In genomic region chr3:129205481-129206175, GRCm38 (mm10) we compare ENCODE assay signal across 21 mouse cellular contexts. TPM values are rescaled to one million over a fixed set of nuclear protein-coding genes. Genes with fewer than 3 reads are reported as not detected.
A peak's percentile ranks its signal among the peaks of the same experiment; 100 is the strongest.
DNase-seq lines count a peak whose midpoint lies in the region; ATAC-seq and TF ChIP-seq lines count a peak whose summit lies in the region.
"Had no signal": no experiment of that assay in that cellular context is flagged by ENCODE, and none has a peak within 500 bp of the region (broad histone marks: within the 10 kb centered on the region; RNA-seq: fewer than 3 reads in every experiment).

No protein-coding gene starts in this region.

- no peak for TF ChIP-seq POLR2A in myocyte (IDR thresholded peaks at IDR 0.05; ENCODE audit: insufficient read length, low read depth)

- H3ac ChIP-seq in myocyte (ENCODE audit: control insufficient read depth, insufficient read length) = no peak overlapping the region

- H3K4me3 ChIP-seq in midbrain, embryonic 11.5 days (ENCODE audit: low read depth, low read length) = no peak overlapping the region
- no peak overlapping the region for H3K4me3 ChIP-seq in midbrain, embryonic 15.5 days
- peak overlapping the region; percentile 50 for H3K4me3 ChIP-seq in embryonic facial prominence, embryonic 13.5 days
- no peak overlapping the region for H3K4me3 ChIP-seq in myocyte

- ATAC-seq in midbrain, embryonic 11.5 days (ENCODE audit: low FRiP score) = no peak
- no peak for ATAC-seq in midbrain, embryonic 15.5 days (replicated peaks)
- no peak for ATAC-seq in embryonic facial prominence, embryonic 13.5 days (ENCODE audit: insufficient number of reproducible peaks, insufficient read depth, low FRiP score, low TSS enrichment, low read depth)

- peak overlapping the region; percentile 67; the same call in 1 of the 2 replicates for H3K4me2 ChIP-seq in midbrain, embryonic 11.5 days
- H3K4me2 ChIP-seq in midbrain, embryonic 15.5 days = no peak overlapping the region
- peak overlapping the region; percentile 87 for H3K4me2 ChIP-seq in embryonic facial prominence, embryonic 13.5 days
- H3K4me2 ChIP-seq in myocyte (ENCODE audit: low read depth) = peak overlapping the region; percentile 82

- H3K27ac ChIP-seq in midbrain, embryonic 11.5 days (ENCODE audit: low read depth, low read length) = no peak overlapping the region
- H3K27ac ChIP-seq in midbrain, embryonic 15.5 days = no peak overlapping the region
- no peak overlapping the region for H3K27ac ChIP-seq in embryonic facial prominence, embryonic 13.5 days
- H3K27ac ChIP-seq: limb, embryonic 15.5 days had no signal

- peaks cover 48% of the 10 kb centered on the region for H3K79me2 ChIP-seq in myocyte (ENCODE audit: control insufficient read depth, insufficient read depth)

- peaks cover 10% of the 10 kb centered on the region for H3K4me1 ChIP-seq in midbrain, embryonic 11.5 days (ENCODE audit: control insufficient read depth, insufficient read depth, low read length)
- H3K4me1 ChIP-seq in midbrain, embryonic 15.5 days = peaks cover 10% of the 10 kb centered on the region
- peaks cover 35% of the 10 kb centered on the region for H3K4me1 ChIP-seq in embryonic facial prominence, embryonic 13.5 days

- DNase-seq in embryo, embryonic 10.5 days (ENCODE audit: low spot score) = peak; percentile 40
- DNase-seq in embryo, embryonic 10 days (ENCODE audit: low spot score) = no peak
- peak; percentile 92 for DNase-seq in midbrain, embryonic 11.5 days (ENCODE audit: low spot score, missing footprints)
- DNase-seq in gastrocnemius, adult 18-20 months (ENCODE audit: low spot score) = no peak
- DNase-seq in urinary bladder, postnatal 10 days (ENCODE audit: low spot score) = no peak
- DNase-seq: adrenal gland, adult 2 months; cerebellum, adult 11 months; cerebellum, postnatal 25 days; gastrocnemius, postnatal 14 days; heart, postnatal 10 days; kidney, adult 2 months; liver, postnatal 0 days; lung, postnatal 14 days; right cerebral cortex, postnatal 4 days; thymus, postnatal 14 days had no signal

- 2% methylated on average over 18 of the region's 18 CpGs for WGBS in midbrain, embryonic 11.5 days
- WGBS in midbrain, embryonic 15.5 days = 1% methylated on average over 18 of the region's 18 CpGs
- WGBS in embryonic facial prominence, embryonic 13.5 days = 5% methylated on average over 18 of the region's 18 CpGs

- H3K36me3 ChIP-seq in midbrain, embryonic 11.5 days (ENCODE audit: control insufficient read depth, insufficient read depth, low read length) = no peaks in the 10 kb centered on the region
- H3K36me3 ChIP-seq in midbrain, embryonic 15.5 days (replicated peaks) = no peaks in the 10 kb centered on the region
- H3K36me3 ChIP-seq in embryonic facial prominence, embryonic 13.5 days = no peaks in the 10 kb centered on the region
- H3K36me3 ChIP-seq in myocyte (ENCODE audit: control insufficient read depth, insufficient read depth) = peaks cover 7% of the 10 kb centered on the region
- H3K36me3 ChIP-seq: limb, embryonic 15.5 days had no signal

- H3K9me3 ChIP-seq in midbrain, embryonic 11.5 days (ENCODE audit: control insufficient read depth, low read length) = no peaks in the 10 kb centered on the region
- no peaks in the 10 kb centered on the region for H3K9me3 ChIP-seq in midbrain, embryonic 15.5 days
- no peaks in the 10 kb centered on the region for H3K9me3 ChIP-seq in embryonic facial prominence, embryonic 13.5 days
- H3K9me3 ChIP-seq: limb, embryonic 15.5 days had no signal

- peaks cover 94% of the 10 kb centered on the region for H3K27me3 ChIP-seq in midbrain, embryonic 11.5 days (ENCODE audit: control insufficient read depth, insufficient read depth, low read length)
- H3K27me3 ChIP-seq in midbrain, embryonic 15.5 days (replicated peaks) = peaks cover 87% of the 10 kb centered on the region
- peaks cover 95% of the 10 kb centered on the region for H3K27me3 ChIP-seq in embryonic facial prominence, embryonic 13.5 days
- H3K27me3 ChIP-seq in myocyte (ENCODE audit: control insufficient read depth, insufficient read depth, insufficient read length) = no peaks in the 10 kb centered on the region

- no peak overlapping the region for H3K9ac ChIP-seq in midbrain, embryonic 11.5 days (ENCODE audit: low read length)
- H3K9ac ChIP-seq in midbrain, embryonic 15.5 days = no peak overlapping the region
- H3K9ac ChIP-seq in embryonic facial prominence, embryonic 13.5 days = 0 out of 2 replicates have a peak overlapping the region, but pooled peaks have one; percentile 44
- H3K9ac ChIP-seq: limb, embryonic 15.5 days; liver, postnatal 0 days had no signal

TF ChIP-seq in myocyte, 11 proteins besides CTCF, POLR2A, EP300 and RAD21:
- no peak for TF ChIP-seq REST (IDR thresholded peaks at IDR 0.05; ENCODE audit: insufficient read depth, insufficient read length)

RNA-seq across cellular contexts. Expression of gene Pitx2, which starts 6.0 kb away (rescaled TPM):
- 53.7 and 56.3 TPM in 2 replicates for polyA plus RNA-seq in midbrain, embryonic 11.5 days (2014; fragmentation: Nextera tagmentation; extraction: Ambion mirVana)
- polyA plus RNA-seq in midbrain, embryonic 15.5 days (2015; fragmentation: Nextera tagmentation; extraction: Ambion mirVana) = 41.0 and 60.5 TPM in 2 replicates
- polyA plus RNA-seq in embryonic facial prominence, embryonic 13.5 days (2015; fragmentation: Nextera tagmentation; extraction: Ambion mirVana) = 62.5 and 65.6 TPM in 2 replicates
- polyA plus RNA-seq in myocyte (2012; fragmentation: generic; extraction: Trizol) = 35.6 TPM
- 10 to 100 TPM in 1 of 2 experiments, 1 to 10 TPM in 1; 5.4 to 13.3 TPM for total RNA-seq in gastrocnemius, adult 18-20 months (2021)
- total RNA-seq: left cerebral cortex, postnatal 10 days; MEL had no signal

Comparison
In these comparisons a context has a peak if more than half of its experiments do, and no peak if none do; other contexts are left out.
1. DNase-seq: peak in embryo, embryonic 10.5 days (single experiment) and midbrain, embryonic 11.5 days (single experiment); none in embryo, embryonic 10 days (single experiment), gastrocnemius, adult 18-20 months (single experiment) and urinary bladder, postnatal 10 days (single experiment).